Mouse (Mus musculus) ES-Bruce4 (cell line): ENCODE data around the gene Comtd1.

Experiments
- CTCF ChIP-seq: IDR thresholded peaks from one replicate; pipeline ENCODE4 v1.8.1; 2011; ENCODE audit warnings: low read depth, low read length
- EP300 ChIP-seq: IDR thresholded peaks from 2 replicates; pipeline ENCODE4 v1.6.1; 2011; ENCODE audit warnings: low read depth, low read length; ENCODE audit not compliant: insufficient read depth
- POLR2A ChIP-seq: IDR thresholded peaks from one replicate; pipeline ENCODE4 v1.8.1; 2011; ENCODE audit warnings: low read length; ENCODE audit not compliant: insufficient read depth

DNA sequence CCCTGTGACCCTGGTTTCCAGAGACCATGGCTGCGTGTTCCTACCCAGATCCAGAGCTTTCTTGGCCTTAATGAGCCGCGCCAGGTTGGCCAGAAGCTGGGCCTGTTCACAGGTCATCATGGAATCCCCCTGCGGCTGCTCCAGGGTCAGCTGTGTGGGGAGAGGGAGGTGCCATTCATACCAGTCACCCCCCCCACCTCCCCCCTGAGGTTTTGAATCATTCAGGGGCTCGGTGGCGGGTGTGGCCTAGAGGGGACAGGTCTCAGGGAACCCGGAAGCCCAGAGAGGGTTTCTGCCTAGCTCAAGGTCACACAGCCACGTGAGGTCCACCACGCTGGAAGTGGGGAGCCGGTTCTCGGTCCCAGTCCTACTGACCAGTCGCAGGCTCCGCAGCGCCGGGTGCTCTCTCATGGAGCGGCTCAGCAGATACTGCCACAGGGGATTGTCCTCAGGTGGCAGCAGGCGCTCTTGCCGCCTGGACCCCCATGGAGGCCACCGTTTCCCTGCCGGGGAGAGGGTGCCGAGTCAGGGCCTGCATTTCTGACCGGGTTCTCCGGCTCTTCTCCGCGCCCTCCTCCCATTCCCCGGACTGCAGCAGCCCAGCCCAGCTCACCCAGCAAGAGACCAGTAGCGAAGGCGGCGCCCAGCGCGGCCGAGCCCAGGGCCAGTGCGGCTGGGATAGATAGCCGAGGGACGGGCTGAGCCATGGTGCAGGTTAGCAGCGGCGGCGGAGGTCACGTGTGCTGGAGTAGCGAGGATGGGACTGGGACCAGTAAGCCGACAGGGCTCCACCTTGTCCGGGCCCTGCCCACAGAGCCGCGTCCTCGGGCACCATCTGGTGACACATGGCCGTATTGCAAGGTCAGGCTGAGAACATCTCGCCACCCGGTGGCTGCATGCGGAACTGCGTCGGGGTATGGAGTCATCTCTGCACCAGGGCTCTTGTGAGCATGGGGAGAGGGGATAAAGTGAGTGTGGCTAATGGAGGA, at the start of gene Comtd1:
- TF ChIP-seq CTCF (no peak), POLR2A (no peak), EP300 (no peak)
